Mouse (Mus musculus) adipocyte (in vitro differentiated cells): Measurements from ENCODE around the gene Sp7.

Experiments
- DNase-seq: peaks from one replicate; pipeline ENCODE4 v3.0.0-alpha.2; 2016; ENCODE audit warnings: low spot score

Gene Sp7

GRCm38 (mm10) chr15:102366733-102367344 lies at the start of gene Sp7:
Sp7 (minus strand) TSS chr15:102367182.
- DNase-seq: no peak

GRCm38 (mm10) chr15:102413687-102414086 lies 46.7 kb upstream of the Sp7 start:
- DNase-seq: no peak

GRCm38 (mm10) chr15:102411077-102411476 lies 44.1 kb upstream of the Sp7 start:
- no peak for DNase-seq

GRCm38 (mm10) chr15:102409286-102409685 lies 42.3 kb upstream of the Sp7 start:
- DNase-seq: no peak

- no peak for DNase-seq
Measured at GRCm38 (mm10) chr15:102408558-102409130, 41.7 kb upstream of the Sp7 start.

- peak; percentile 58 for DNase-seq
Measured at GRCm38 (mm10) chr15:102407681-102408557, 40.9 kb upstream of the Sp7 start.

GRCm38 (mm10) chr15:102406912-102407580 lies 40.1 kb upstream of the Sp7 start:
- no peak for DNase-seq

GRCm38 (mm10) chr15:102406196-102406911 lies 39.4 kb upstream of the Sp7 start:
- peak; percentile 85 for DNase-seq

GRCm38 (mm10) chr15:102405489-102406195 lies 38.7 kb upstream of the Sp7 start, which contains the start of gene Sp1:
Sp1 (plus strand) TSS chr15:102406143.
- peak; percentile 100 for DNase-seq

GRCm38 (mm10) chr15:102404608-102405488 lies 37.9 kb upstream of the Sp7 start:
- no peak for DNase-seq

- DNase-seq: no peak
Measured at GRCm38 (mm10) chr15:102402210-102402609, 35.2 kb upstream of the Sp7 start.

- DNase-seq: no peak
Measured at GRCm38 (mm10) chr15:102401278-102401677, 34.3 kb upstream of the Sp7 start.

- peak; percentile 74 for DNase-seq
Measured at GRCm38 (mm10) chr15:102400476-102401045, 33.6 kb upstream of the Sp7 start.

GRCm38 (mm10) chr15:102399229-102400221 lies 32.5 kb upstream of the Sp7 start:
- peak; percentile 92 for DNase-seq

GRCm38 (mm10) chr15:102398629-102399028 lies 31.6 kb upstream of the Sp7 start:
- peak; percentile 67 for DNase-seq

GRCm38 (mm10) chr15:102395061-102395460 lies 28.1 kb upstream of the Sp7 start:
- peak; percentile 86 for DNase-seq

- DNase-seq: no peak
Measured at GRCm38 (mm10) chr15:102393584-102394014, 26.6 kb upstream of the Sp7 start.

GRCm38 (mm10) chr15:102392520-102392919 lies 25.5 kb upstream of the Sp7 start:
- DNase-seq: no peak
